Mouse (Mus musculus): Measurements from ENCODE around the gene Trmt1. TPM values are rescaled to one million over a fixed set of nuclear protein-coding genes. Genes with fewer than 3 reads are reported as not detected.

Gene Trmt1
- total RNA-seq, 2 experiments from 2014 or later, result 47.0 to 51.4 TPM

DNA sequence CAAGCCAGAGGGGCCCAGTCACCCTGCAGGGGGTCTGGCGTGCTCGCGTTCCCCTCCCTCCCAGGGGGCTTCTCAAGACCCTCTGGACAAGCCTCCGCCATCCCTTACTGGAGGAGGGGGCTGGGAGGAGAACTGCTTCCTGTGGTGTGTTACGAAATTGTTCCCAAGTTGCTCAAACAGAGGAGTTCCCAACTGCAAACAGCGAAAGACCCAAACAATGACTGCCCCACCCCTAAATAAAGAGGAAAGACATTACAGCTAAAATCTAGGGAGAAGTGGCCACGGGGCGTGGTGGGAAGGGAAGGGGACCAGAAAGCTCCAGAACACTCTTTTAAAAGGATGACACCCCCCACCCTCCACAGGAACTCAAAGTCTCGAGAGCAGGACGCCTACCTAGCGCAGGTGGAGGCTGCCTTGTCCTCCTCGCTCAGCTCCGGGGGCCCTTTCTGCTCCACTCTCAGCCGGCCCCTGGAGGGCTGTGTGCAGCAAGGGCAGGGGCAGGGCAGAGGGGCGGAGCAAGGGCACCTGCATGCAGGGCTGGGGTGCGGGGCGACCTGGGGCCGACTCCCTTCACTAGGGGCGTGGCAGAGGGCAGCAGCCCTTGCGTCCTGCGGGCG is 21.3 kb downstream of the Trmt1 start:
- DNase-seq (ENCODE audit: low spot score), result peak; percentile 59

DNA sequence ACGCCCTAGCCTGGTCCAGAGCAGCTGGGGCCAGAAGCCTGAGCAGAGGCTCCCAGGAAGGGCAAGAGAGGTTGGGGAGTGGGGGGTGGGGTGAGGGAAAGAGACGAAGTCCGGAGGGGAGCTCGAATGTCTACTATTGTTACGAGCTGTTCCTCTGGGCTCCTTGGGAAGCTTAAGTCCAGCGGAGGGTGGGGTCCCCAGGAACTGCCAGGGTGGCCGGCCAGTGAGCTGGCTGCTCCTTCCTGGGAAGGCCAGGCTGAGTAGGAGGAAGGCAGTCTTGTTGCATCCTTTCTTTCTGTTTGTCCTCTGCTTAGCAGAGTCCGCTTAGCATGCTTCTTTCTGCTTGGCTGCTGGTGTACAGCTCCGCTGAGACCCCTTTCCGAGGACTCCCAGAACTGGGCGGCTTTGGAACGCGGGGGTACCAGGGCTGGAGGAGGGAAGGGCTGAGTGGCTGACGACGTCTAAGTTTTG is 22.0 kb downstream of the Trmt1 start:
- DNase-seq (ENCODE audit: low spot score), result peak; percentile 59

GRCm38 (mm10) chr8:84708774-84709475 is 22.8 kb downstream of the Trmt1 start:
- peak; percentile 90 for DNase-seq (ENCODE audit: low spot score)

DNA sequence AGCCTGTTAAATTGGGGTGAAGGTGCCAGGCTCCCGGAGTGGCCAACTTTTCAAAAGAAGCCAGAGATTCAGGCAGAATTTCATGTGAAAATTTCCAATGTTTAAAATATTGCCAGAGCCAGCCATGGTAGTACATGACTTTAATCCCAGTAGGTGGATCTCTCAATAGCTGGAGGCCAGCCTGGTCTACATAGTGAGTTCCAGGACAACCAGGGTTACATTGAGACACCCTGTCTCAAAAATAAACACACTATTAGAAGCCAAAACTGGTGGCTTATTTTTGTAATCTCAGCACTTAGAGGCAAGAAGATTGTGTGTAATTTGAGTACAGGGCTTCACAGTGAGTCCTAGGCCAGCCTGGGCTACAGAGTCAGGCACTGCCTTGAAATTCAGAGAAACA is 23.8 kb downstream of the Trmt1 start:
- no peak for DNase-seq (ENCODE audit: low spot score)

GRCm38 (mm10) chr8:84711312-84711711 is 25.2 kb downstream of the Trmt1 start:
- no peak for DNase-seq (ENCODE audit: low spot score)

- peak; percentile 54 for DNase-seq (ENCODE audit: low spot score)
These were observed 26.0 kb downstream of the Trmt1 start for GRCm38 (mm10) chr8:84711933-84712758.

DNA sequence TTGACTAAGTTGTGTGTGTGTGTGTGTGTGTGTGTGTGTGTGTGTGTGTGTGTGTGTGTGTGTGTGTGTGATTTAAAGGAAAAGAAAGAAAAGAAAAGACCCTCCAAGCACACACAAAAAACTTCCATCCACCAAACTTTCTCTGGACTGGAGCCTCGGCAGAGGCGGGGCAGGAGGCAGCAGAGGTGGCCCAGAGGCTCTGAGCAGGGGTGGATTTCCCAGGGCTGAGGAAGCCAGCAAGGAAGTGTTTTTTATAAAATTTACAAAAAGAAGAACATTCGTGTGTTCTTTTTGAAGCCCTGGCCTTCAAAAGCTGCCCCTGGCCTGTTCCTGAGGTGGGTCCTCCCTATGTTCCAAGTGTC is 26.6 kb downstream of the Trmt1 start:
- no peak for DNase-seq (ENCODE audit: low spot score)

GRCm38 (mm10) chr8:84713381-84713780 is 27.3 kb downstream of the Trmt1 start:
- no peak for DNase-seq (ENCODE audit: low spot score)

DNA sequence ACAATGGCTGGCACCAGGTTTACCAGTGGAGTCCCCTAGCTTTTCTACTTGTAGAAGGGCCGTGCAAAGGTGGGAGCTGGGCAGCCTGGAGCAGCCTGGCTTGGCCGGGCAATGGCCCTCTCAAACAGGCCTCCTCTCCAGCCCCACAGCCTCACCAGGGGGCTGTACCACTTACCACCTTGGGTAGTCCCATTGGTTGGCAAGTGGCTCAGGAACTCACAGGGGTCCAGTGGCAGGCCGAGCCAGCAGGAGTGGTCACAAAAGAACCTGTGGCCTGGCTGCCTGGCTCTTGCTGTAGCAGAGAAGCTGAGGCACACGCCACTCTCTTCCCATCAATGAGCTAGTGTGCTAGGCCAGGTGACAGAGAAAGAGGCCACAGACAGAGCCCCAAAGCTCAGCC is 28.1 kb downstream of the Trmt1 start:
- DNase-seq (ENCODE audit: low spot score), result no peak

DNA sequence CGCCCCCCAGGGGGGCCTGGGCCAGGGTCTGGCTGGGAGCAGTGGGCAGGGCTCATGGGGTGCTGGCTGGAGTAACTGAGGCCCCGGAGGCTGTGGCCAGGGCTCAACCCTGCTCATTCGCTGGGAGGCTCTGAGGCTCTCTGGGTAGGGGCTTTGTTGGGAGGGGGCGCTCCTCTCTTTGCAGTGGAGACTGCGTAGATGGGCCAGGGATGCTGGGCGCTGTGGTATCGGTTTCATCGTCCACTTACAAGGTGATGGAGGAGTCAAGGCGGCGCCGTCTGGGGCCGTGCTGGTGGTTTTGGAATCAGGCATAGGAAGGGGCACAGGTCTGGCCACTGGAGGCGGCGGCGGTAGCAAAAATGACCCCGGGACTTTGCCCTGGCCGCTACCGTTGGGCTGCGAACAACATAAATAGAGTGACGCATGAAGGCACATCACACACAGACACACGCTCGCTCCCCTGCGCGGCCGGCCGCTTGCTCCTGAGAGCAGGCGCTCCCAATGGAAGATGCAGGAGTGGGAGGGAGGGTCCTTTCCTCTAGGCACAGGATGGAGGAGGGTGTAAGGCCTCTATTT is 29.9 kb downstream of the Trmt1 start:
- no peak for DNase-seq (ENCODE audit: low spot score)

GRCm38 (mm10) chr8:84716790-84717189 is 30.7 kb downstream of the Trmt1 start:
- no peak for DNase-seq (ENCODE audit: low spot score)

DNA sequence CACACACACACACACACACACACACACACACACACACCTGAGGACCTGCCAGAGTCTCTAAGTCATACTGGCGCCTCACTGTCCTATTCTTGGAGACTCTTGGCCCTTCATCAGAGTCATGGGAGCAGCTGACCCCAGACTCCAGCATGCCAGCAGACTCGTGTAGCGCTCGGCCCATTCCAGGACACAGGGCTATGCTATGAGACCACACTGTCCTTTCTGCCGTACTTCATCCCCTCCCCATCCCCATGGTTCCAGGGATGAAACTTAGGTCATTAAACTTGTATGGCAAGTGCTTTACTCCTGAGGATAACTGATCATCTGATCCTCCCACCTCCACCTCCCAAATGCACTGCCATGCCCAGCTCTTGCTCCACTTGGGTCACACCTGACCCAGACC is 32.4 kb downstream of the Trmt1 start:
- DNase-seq (ENCODE audit: low spot score), result peak; percentile 84

DNA sequence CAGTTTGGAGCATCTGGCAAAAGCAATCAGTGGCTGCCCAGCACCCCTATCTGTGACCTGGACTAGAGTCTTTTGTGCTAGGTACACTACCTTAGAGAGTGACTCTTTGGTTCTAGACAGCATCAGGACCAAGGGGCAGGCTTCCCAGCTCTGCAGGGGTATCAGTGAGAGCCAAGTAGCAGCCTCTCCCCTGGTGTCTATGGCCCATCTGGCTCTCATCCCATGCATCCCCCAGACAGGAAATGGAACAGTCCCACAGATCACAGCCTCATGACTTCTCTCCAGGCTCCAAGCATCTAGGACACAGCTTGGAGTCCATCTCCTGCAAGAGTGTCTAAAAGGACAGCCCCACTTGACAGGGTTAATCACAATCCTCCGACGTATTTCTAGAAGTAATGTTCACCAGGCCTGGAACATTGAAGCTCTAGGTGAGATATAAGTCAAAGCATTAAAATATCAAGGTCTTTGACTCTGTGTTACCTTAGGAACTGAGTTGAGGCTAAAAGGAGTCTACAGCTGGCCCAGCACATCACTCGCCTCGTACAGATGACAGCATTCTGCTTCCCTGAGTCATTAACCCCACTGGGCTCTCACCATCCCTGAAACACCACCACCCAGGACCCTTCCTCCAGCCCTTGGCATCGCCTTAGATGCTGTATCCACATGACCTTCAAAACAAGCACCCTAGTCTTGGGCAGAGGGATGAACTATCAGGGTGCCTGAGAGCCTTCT is 33.0 kb downstream of the Trmt1 start:
- DNase-seq (ENCODE audit: low spot score), result no peak

- no peak for DNase-seq (ENCODE audit: low spot score)
These were observed 36.4 kb downstream of the Trmt1 start for GRCm38 (mm10) chr8:84722530-84722849.

DNA sequence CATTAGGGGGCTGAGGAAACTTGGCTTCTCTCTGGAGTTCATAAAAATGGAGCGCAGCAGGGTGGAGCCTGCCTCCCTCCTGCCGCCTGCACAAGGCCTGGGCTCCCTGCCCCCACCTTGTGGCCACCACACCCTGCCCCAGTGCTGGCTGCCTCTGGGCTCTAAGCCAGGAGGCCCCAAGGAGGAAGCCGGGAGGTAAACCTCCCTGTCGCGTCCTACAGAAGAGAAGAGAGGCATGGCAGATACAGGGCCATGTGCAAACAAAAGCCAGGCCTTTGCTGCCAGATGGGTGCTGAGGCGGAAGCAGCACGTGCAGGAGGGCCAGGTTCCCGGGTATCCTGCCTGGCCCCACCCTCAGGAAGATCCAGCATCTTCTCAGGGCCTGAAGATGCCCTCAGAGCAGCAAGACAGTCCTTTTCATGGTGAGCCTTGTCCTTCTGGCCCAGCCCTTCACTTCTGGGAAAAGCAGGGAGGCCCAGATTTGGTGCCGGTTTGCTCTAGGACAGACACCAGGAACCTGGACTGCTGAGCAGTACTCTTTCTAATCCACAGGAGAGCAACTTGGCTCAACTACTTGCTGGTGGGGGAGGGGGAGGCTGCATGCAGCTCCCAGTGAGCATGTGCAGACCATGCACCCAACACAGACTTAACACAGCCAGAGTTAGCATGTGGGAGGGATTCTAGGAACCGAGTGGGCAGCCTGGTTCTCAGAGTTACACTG is 36.9 kb downstream of the Trmt1 start, which contains the start of gene G430095P16Rik:
Gene G430095P16Rik (plus strand): TSS at position 158 of the 721 bp plus-strand sequence.
- DNase-seq (ENCODE audit: low spot score), result peak; percentile 78

DNA sequence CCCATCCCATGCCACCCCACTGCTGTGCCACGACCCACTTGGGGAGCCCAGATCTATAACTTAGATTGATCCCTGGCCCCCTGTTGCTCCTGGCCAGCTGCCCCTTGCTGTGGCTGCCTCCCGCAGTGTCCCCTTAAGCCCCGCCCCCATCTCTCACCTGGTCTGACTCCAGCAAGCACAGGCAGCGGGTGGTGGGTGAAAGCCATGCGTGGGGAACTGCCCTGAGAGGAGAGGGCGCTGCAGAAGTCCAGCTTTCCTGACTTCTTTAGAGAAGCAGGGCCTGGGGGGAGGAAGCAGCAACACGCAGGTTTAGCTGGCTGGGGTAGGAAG is 37.4 kb downstream of the Trmt1 start:
- no peak for DNase-seq (ENCODE audit: low spot score)

- no peak for DNase-seq (ENCODE audit: low spot score)
These were observed 38.6 kb downstream of the Trmt1 start for GRCm38 (mm10) chr8:84724683-84725082.

GRCm38 (mm10) chr8:84725246-84725940 is 39.3 kb downstream of the Trmt1 start:
- DNase-seq (ENCODE audit: low spot score), result no peak

GRCm38 (mm10) chr8:84725941-84726259 is 39.8 kb downstream of the Trmt1 start:
- peak; percentile 68 for DNase-seq (ENCODE audit: low spot score)

DNA sequence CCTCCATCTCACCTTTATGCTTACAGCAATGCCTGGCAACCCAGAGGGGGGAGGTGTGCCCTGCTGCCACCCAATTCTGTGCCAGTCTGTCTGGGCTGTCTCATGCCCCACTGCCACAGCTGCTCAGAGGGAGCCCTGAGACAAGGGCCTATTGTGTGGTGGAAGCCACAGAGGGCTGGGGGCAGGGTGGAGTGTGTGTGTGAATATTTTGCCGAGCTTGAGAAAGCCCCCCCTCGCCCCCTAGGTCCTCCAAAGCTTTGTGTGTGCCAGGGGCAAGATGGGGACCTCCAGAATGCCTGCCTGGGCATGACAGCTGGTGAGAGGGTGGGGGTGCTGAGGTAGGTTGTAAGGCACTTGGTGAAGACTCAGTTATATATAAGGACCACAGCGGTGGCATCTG is 42.4 kb downstream of the Trmt1 start:
- DNase-seq (ENCODE audit: low spot score), result no peak

Data from gastrocnemius, adult 18-20 months (tissue).